Comparison of ENCODE assay signal across 21 mouse cellular contexts in the genomic region with DNA sequence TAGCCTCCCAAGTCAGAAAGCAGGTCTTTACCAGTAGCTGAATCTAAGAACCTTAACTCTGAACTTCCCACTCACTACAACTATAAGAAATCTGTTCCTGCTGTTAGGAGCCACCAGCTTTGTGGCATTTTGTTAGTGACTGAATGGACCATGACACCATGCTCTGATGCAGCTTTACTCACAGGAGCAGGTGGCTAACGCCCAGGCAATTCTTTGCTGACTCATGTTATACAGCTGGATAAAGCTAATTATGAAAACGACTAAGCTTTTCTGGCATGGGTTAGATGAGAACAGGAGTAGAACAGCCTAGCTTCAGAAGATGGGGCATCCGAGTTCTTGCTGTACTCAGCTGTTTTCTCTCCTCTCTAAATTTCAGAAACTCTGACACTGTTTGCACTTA. TPM values are rescaled to one million over a fixed set of nuclear protein-coding genes. Genes with fewer than 3 reads are reported as not detected.
DNase-seq lines count a peak whose midpoint lies in the region; ATAC-seq and TF ChIP-seq lines count a peak whose summit lies in the region.
"Had no signal": no experiment of that assay in that cellular context is flagged by ENCODE, and none has a peak within 500 bp of the region (broad histone marks: within the 10 kb centered on the region; RNA-seq: fewer than 3 reads in every experiment).

No protein-coding gene starts in this region.

- no peak overlapping the region for H3ac ChIP-seq in C2C12 (ENCODE audit: control insufficient read depth, insufficient read length, low read depth)

- no peak overlapping the region for H3K4me3 ChIP-seq in C2C12 (ENCODE audit: insufficient read depth, poor library complexity, severe bottlenecking)
- H3K4me3 ChIP-seq: embryonic facial prominence, embryonic 12.5 days; forebrain, embryonic 15.5 days; heart, embryonic 10.5 days had no signal

- no peak for TF ChIP-seq CTCF in C2C12 (IDR thresholded peaks at IDR 0.05; ENCODE audit: control insufficient read depth, insufficient read depth, insufficient read length)

- H3K27me3 ChIP-seq in C2C12 (ENCODE audit: control insufficient read depth, insufficient read depth, insufficient read length) = peaks cover 7% of the 10 kb centered on the region
- H3K27me3 ChIP-seq: embryonic facial prominence, embryonic 12.5 days had no signal

- intact Hi-C loops in heart, postnatal 10 days (cut with DNase I) = no loop called here

- DNase-seq in heart, adult 11 months = peak; percentile 19
- no peak for DNase-seq in heart, postnatal 10 days
- peak; percentile 30 for DNase-seq in right cerebral cortex, adult 18-20 months
- DNase-seq in right cerebral cortex, postnatal 10 days (ENCODE audit: low spot score in 2 of 2) = no peak
- DNase-seq in right cerebral cortex, postnatal 36 days (ENCODE audit: low spot score in 2 of 2) = peak; percentile 4 to 11
- DNase-seq: adrenal gland, postnatal 10 days; cerebellum, adult 11-12 months; cerebellum, adult 9-10 months; cerebellum, postnatal 25 days; gastrocnemius, postnatal 36 days; heart, adult 18-20 months; heart, postnatal 14 days had no signal

- H3K79me2 ChIP-seq in C2C12 (ENCODE audit: control insufficient read depth, insufficient read depth) = no peaks in the 10 kb centered on the region

- no peaks in the 10 kb centered on the region for H3K79me3 ChIP-seq in C2C12 (ENCODE audit: low read depth)

- no peak for ATAC-seq in megakaryocyte-erythroid progenitor cell, adult 5-6 weeks (replicated peaks; ENCODE audit: low FRiP score, low TSS enrichment, poor library complexity, severe bottlenecking)
- ATAC-seq: CD4-positive, CD25-positive, alpha-beta regulatory T cell, adult 4 months; forebrain, embryonic 15.5 days had no signal

- H3K36me3 ChIP-seq in C2C12 (ENCODE audit: control insufficient read depth, insufficient read depth) = no peaks in the 10 kb centered on the region
- H3K36me3 ChIP-seq: embryonic facial prominence, embryonic 12.5 days; forebrain, embryonic 15.5 days; G1E; heart, embryonic 10.5 days had no signal

TF ChIP-seq in C2C12, 6 proteins besides CTCF, POLR2A, EP300 and RAD21:
- TF ChIP-seq MYOD1 (IDR thresholded peaks at IDR 0.05; ENCODE audit: control insufficient read depth, insufficient read length, low read depth) = peak; percentile 50
- no peak for TF ChIP-seq FOSL1 (IDR thresholded peaks at IDR 0.05; ENCODE audit: insufficient read depth, low read length, poor library complexity, severe bottlenecking)

RNA-seq across cellular contexts. Expression of a gene that starts 48.7 kb away (rescaled TPM):
- not detected for total RNA-seq in heart, postnatal 10 days (2021)
- polyA plus RNA-seq in C2C12 (2012; fragmentation: generic; extraction: Trizol) = not detected
- total RNA-seq in megakaryocyte-erythroid progenitor cell, adult 5-6 weeks (2014; fragmentation: Nextera tagmentation) = 0.07 TPM in 1 of 2 replicates, not detected in the other
- total RNA-seq in megakaryocyte-erythroid progenitor cell, adult 5-6 weeks (2017) = not detected in 2 replicates
- total RNA-seq: gastrocnemius, adult 8-10 months; gastrocnemius, postnatal 36 days; heart, adult 18-20 months; heart, postnatal 14 days had no signal
- polyA plus RNA-seq: G1E; heart, embryonic 10.5 days; heart, embryonic 14.5 days had no signal

RNA-seq across cellular contexts. Expression of a gene that starts 48.8 kb away (rescaled TPM):
- 10 to 100 TPM; 20.6 to 24.8 TPM for total RNA-seq in heart, postnatal 10 days (2021)
- polyA plus RNA-seq in C2C12 (2012; fragmentation: generic; extraction: Trizol) = 9.1 TPM
- total RNA-seq in megakaryocyte-erythroid progenitor cell, adult 5-6 weeks (2014; fragmentation: Nextera tagmentation) = 21.4 and 22.3 TPM in 2 replicates
- 18.1 and 40.3 TPM in 2 replicates for total RNA-seq in megakaryocyte-erythroid progenitor cell, adult 5-6 weeks (2017)

Comparison
In these comparisons a context has a peak if more than half of its experiments do, and no peak if none do; other contexts are left out.
1. DNase-seq: peak in heart, adult 11 months (single experiment), right cerebral cortex, adult 18-20 months (single experiment) and right cerebral cortex, postnatal 36 days (2 of 2); none in heart, postnatal 10 days (0 of 2) and right cerebral cortex, postnatal 10 days (0 of 2).